Mouse (Mus musculus): Measurements from ENCODE around the gene Rps6ka6.

DNA sequence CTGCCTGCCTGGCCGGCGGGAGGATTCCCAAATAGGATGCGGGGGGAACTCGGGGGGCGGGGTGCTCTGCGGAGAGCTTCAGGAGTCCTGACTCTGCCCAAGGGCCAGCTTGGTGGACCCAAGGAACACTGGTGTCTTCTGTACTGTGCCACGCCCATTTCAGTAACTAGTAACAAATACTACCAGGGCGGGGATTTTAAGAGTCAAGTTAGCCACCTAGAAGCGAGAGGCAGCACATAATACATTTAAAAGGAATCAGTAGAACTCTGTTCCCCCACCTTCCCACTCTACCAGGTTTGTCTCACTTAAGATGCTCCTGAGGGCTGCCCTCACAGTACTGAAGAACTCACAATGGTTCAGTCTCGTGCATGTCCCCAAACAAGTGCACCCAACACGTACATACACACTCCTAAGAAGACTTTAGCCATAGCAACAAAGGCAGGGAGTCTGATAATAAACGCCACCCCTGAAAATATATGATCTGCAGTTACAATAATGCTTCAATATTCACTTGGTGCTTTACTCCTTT is 74.1 kb downstream of the Rps6ka6 start:
- no peak for TF ChIP-seq ZC3H11A (IDR thresholded peaks at IDR 0.05; ENCODE audit: borderline replicate concordance, low read depth, low read length)
- no peak for TF ChIP-seq CHD2 (IDR thresholded peaks at IDR 0.05; ENCODE audit: low read depth, low read length)

All from ES-E14 (cell line).